8 mouse cellular contexts compared by ENCODE assay signal in genomic region chr2:129297589-129297982, GRCm38 (mm10). TPM values are rescaled to one million over a fixed set of nuclear protein-coding genes. Genes with fewer than 3 reads are reported as not detected.
A peak's percentile ranks its signal among the peaks of the same experiment; 100 is the strongest.
DNase-seq lines count a peak whose midpoint lies in the region; ATAC-seq and TF ChIP-seq lines count a peak whose summit lies in the region.

No protein-coding gene starts in this region.

- peak; percentile 25 for ATAC-seq in heart, postnatal 0 days (ENCODE audit: insufficient read depth, low read depth)
- ATAC-seq in liver, embryonic 15.5 days (ENCODE audit: insufficient read depth) = peak; percentile 16

- H3K4me2 ChIP-seq in heart, postnatal 0 days (ENCODE audit: low read depth, low read length) = peak overlapping the region; percentile 80
- H3K4me2 ChIP-seq in liver, embryonic 15.5 days = peak overlapping the region; percentile 93

- no peaks in the 10 kb centered on the region for H3K9me3 ChIP-seq in heart, postnatal 0 days (replicated peaks; ENCODE audit: control insufficient read depth, low read length)
- no peaks in the 10 kb centered on the region for H3K9me3 ChIP-seq in liver, embryonic 15.5 days (replicated peaks)

- peak overlapping the region; percentile 93 for H3K4me3 ChIP-seq in heart, postnatal 0 days (ENCODE audit: low read depth, low read length)
- H3K4me3 ChIP-seq in liver, embryonic 15.5 days (replicated peaks) = peak overlapping the region; percentile 74

- peaks cover 13% of the 10 kb centered on the region for H3K4me1 ChIP-seq in heart, postnatal 0 days (ENCODE audit: control insufficient read depth, insufficient read depth)
- peaks cover 31% of the 10 kb centered on the region for H3K4me1 ChIP-seq in liver, embryonic 15.5 days (replicated peaks)

- H3K27me3 ChIP-seq in heart, postnatal 0 days (ENCODE audit: control insufficient read depth, insufficient read depth, low read length) = no peaks in the 10 kb centered on the region
- peaks cover 19% of the 10 kb centered on the region for H3K27me3 ChIP-seq in liver, embryonic 15.5 days

- peak overlapping the region; percentile 62 for H3K9ac ChIP-seq in heart, postnatal 0 days (replicated peaks; ENCODE audit: low read depth, low read length)
- peak overlapping the region; percentile 89 for H3K9ac ChIP-seq in liver, embryonic 15.5 days

- WGBS in heart, postnatal 0 days = 4% methylated on average over 10 of the region's 10 CpGs
- WGBS in liver, embryonic 15.5 days (ENCODE audit: insufficient replicate concordance) = 2% methylated on average over 10 of the region's 10 CpGs

- TF ChIP-seq EP300 in heart, postnatal 0 days (IDR thresholded peaks at IDR 0.05; ENCODE audit: low read depth) = no peak

- peak; percentile 57 for DNase-seq in embryo, embryonic 10 days (ENCODE audit: low spot score)
- DNase-seq in embryo, embryonic 10.5 days (ENCODE audit: low spot score) = no peak
- DNase-seq in thymus, postnatal 14 days = peak; percentile 48
- DNase-seq in thymus, postnatal 4 days = no peak
- DNase-seq in heart, postnatal 0 days (ENCODE audit: low spot score) = no peak
- DNase-seq in spleen, postnatal 36 days (ENCODE audit: low spot score in 2 of 2) = peak; percentile 44 to 47
- no peak for DNase-seq in adrenal gland, adult 18-20 months (ENCODE audit: low spot score in 2 of 2)

- peak overlapping the region; percentile 92 for H3K27ac ChIP-seq in heart, postnatal 0 days (ENCODE audit: low read depth)
- peak overlapping the region; percentile 97 for H3K27ac ChIP-seq in liver, embryonic 15.5 days (replicated peaks)

- TF ChIP-seq CTCF in heart, postnatal 0 days (IDR thresholded peaks at IDR 0.05; ENCODE audit: low read depth) = 0 out of 2 replicates have a peak, but pooled peaks have one; percentile 4

- no peaks in the 10 kb centered on the region for H3K36me3 ChIP-seq in heart, postnatal 0 days (replicated peaks; ENCODE audit: control insufficient read depth, insufficient read depth, low read length)
- H3K36me3 ChIP-seq in liver, embryonic 15.5 days (replicated peaks) = peaks cover 19% of the 10 kb centered on the region

RNA-seq across cellular contexts. Expression of gene Ckap2l, which starts 0.6 kb away (rescaled TPM):
- total RNA-seq in heart, postnatal 0 days (2014; rRNA removed; ENCODE audit: low replicate concordance) = 16.2 and 28.9 TPM in 2 replicates
- 12.3 and 12.6 TPM in 2 replicates for polyA plus RNA-seq in heart, postnatal 0 days (2015; fragmentation: Nextera tagmentation; extraction: Ambion mirVana)
- polyA plus RNA-seq in liver, embryonic 15.5 days (2015; fragmentation: Nextera tagmentation; extraction: Ambion mirVana) = 25.9 and 26.7 TPM in 2 replicates
- under 1 TPM; 0.64 to 0.99 TPM for total RNA-seq in adrenal gland, adult 18-20 months (2021)

RNA-seq across cellular contexts. Expression of gene Il1a, which starts 12.2 kb away (rescaled TPM):
- 1.4 TPM in 1 of 2 replicates, not detected in the other for total RNA-seq in heart, postnatal 0 days (2014; rRNA removed; ENCODE audit: low replicate concordance)
- 0.12 and 0.30 TPM in 2 replicates for polyA plus RNA-seq in heart, postnatal 0 days (2015; fragmentation: Nextera tagmentation; extraction: Ambion mirVana)
- polyA plus RNA-seq in liver, embryonic 15.5 days (2015; fragmentation: Nextera tagmentation; extraction: Ambion mirVana) = 3.4 and 4.3 TPM in 2 replicates
- under 1 TPM in 1 of 2 experiments, not detected in 1; 0.29 TPM for total RNA-seq in adrenal gland, adult 18-20 months (2021)

Comparison
In these comparisons a context has a peak if more than half of its experiments do, and no peak if none do; other contexts are left out.
1. DNase-seq: peak in embryo, embryonic 10 days (single experiment), thymus, postnatal 14 days (single experiment) and spleen, postnatal 36 days (2 of 2); none in embryo, embryonic 10.5 days (single experiment), thymus, postnatal 4 days (single experiment), heart, postnatal 0 days (single experiment) and adrenal gland, adult 18-20 months (0 of 2).